Mouse (Mus musculus) gastrocnemius, adult 8-10 months (tissue): Measurements from ENCODE around the gene Slc6a5. TPM values are rescaled to one million over a fixed set of nuclear protein-coding genes. Genes with fewer than 3 reads are reported as not detected.

Experiments used
- DNase-seq, 2 experiments: peaks; one replicate each; pipeline ENCODE4 v3.0.0; 2022; ENCODE audit warnings: low spot score in 2 of 2
- total RNA-seq, 4 experiments: library from RNA; stranded (reverse); gene quantifications; 2 replicates each; pipeline ENCODE4 v1.2.4; 2022

The Slc6a5 gene
- not detected for total RNA-seq

DNA sequence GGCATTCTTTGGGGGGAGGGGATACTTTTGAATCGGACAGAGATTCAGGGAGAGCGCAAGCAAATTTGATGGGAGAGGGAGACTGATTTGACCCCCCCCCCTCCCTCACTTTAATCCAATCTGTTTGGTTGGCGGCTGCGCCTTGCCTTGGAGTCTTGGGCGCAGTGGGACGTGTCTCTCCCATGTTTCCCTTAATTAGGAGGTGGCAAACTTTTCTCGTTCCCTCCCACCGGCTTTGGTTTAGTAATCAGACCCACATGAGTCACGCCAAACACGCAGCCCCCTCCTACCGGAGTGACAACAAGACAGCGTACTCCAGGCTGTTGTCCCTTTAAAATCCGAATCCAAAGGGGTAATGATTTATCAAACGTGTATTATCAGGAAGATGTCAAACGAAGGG, at the start of gene Slc6a5:
Slc6a5 (plus strand) TSS at position 297 of the 400 bp plus-strand sequence.
- DNase-seq = no peak

DNA sequence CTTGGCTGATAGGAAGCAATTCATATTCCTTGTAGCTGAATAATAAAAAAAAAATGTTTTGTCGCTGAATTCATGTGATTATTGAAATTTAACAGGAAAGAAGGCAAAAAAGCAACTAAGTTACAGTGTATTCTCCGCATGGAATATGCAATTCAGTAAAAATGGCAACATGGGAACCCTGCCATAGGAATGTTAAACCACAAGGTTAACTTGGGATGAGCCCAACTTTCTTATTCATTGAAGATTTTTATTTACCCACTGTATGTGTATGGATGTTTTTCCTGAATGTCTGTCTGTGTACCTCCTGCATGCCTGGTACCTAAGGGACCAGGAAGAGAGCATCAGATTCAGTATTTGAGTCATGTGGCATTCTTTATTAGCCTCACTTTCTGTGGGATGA, 48.8 kb upstream of the Slc6a5 start:
- no peak for DNase-seq

DNA sequence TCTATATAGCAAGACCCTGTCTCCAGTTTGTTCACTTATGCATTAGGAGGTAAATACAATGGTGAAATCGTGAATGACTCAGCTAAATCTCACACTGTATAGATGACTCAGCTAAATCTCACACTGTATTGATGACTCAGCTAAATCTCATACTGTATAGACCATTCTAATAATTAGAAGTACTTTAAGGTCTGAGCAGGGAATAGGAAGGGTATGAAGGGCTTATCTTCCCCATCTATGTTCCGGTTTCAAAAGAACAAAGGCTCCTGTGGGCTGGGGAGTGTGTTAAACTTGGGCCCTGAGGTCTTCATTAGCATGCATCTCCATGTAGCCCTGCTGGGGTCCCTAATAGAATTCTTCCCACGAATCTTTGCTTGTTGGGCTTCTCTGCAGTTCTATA, 46.2 kb upstream of the Slc6a5 start:
- no peak for DNase-seq

DNA sequence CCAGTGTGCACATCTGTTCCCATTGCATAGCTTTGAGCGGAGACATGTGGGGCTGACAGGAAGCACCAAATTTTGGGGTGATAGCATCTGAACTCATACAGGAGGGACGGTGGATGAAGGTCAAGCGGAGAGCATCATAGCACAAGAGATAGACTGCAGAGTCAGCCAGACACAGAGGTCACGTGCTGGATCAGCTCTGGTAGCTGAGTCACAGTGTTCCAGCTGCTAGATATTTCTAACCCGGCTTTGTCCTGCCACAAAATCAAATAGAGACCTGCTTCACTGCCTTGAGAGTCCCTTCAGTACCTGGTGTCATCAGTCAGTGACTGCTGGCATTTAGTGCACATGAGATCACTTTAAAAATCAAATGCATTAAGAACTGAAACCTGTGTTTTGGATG, 40.3 kb upstream of the Slc6a5 start:
- DNase-seq = no peak

DNA sequence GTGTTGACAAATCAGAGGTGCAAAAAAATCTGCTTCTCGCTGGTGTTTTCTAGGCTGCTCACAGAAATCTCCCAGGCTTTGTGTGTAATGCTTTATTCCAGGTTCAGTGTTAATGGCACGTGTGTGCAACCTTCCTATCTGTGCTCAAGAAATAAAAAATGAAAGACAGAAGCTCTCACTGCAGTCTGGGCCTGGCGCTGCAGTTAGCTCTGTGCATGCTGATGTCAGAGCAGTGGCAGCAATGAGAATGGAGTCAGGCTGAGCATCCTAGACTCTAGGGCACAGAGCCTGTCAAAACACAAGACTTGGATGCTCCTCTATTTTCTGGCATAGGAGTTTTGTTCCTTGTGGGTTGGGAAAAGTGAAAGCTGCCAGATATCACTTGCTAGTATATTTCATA, 39.7 kb upstream of the Slc6a5 start:
- no peak for DNase-seq

DNA sequence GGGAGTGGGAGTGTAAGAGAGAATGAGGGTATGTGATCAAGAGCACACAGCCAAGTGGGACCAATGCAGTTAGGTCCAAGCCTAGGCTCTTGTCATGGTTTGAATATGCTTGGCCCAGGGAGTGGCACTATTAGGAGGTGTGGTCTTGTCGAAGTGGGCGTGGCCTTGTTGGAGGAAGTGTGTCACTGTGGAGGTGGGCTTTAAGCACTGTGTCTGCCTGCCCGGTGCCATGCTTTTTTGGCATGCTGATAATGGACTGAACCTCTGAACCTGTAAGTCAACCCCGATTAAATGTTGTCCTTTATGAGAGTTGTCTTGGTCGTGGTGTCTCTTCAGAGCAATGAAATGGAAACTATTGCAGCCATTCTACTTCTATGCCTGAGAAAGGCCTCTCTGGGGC, 32.6 kb upstream of the Slc6a5 start:
- no peak for DNase-seq

DNA sequence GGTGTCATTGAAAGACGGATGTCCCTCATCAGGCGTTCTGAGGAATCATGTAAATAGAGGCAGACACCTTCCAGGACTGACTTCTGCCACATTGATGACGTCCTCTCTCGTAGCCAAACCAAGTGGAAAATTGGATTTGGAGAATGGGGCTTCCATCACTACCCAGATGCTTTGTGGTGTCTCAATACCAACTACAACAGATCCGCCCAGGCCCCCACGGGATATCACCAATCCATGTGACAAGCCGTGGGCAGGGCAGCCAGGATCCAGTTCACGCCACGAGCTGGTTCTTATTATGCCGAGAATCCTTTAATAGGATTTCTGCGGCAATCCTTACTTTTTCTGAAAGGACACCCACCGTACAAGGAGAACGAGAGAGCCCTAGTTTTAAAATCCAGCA, 30.9 kb upstream of the Slc6a5 start:
- no peak for DNase-seq

DNA sequence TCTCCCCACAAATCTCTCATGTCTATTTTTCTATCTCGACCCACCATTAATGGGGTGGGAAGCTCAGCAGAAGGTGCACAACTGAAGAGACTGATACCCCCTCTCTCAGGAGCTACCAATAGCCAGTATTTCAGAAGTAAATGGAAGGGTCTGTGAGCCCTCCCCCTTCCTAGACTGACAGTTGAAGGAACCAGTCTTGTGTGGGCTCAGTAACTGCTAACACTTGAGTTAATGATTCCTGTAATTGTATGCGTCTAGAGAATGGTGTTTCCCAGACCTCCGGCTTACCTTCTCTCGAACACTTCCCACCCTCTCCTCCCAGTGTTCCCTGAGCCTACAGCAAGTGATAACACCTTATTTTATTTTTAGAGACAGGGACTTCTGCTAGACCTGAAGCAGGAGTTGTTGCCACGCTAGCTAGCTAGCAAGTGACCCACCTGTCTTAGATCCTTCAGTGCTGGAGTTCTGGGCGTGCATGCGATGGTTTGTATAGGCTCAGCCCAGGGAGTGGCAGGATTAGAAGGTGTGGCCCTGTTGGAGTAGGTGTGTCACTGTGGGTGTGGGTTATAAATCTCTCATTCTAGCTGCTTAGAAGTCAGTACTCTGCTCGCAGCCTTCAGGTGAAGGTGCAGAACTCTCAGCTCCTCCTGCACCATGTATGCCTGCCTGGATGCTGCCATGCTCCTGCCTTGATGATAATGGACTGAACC, 29.8 kb upstream of the Slc6a5 start:
- DNase-seq = no peak

DNA sequence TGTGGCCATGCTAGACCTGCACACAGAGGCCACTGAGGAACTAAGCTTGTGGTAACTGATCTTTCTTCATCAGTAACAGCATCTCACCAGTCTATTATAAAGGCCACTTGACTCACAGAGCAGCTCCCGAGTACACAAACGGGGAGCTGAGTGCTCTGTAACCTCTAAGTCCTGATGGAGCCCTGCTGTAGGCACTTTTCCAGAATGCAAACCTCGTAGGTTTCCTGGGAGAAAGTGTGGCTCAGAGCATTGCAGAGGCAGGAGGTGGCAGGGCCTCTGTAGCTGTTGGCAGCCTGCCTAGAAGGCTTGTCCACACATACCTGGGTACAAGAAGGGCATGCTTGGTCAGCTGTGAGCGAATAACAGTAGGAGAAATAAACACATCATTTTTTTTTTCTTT, 27.7 kb upstream of the Slc6a5 start:
- DNase-seq = no peak

DNA sequence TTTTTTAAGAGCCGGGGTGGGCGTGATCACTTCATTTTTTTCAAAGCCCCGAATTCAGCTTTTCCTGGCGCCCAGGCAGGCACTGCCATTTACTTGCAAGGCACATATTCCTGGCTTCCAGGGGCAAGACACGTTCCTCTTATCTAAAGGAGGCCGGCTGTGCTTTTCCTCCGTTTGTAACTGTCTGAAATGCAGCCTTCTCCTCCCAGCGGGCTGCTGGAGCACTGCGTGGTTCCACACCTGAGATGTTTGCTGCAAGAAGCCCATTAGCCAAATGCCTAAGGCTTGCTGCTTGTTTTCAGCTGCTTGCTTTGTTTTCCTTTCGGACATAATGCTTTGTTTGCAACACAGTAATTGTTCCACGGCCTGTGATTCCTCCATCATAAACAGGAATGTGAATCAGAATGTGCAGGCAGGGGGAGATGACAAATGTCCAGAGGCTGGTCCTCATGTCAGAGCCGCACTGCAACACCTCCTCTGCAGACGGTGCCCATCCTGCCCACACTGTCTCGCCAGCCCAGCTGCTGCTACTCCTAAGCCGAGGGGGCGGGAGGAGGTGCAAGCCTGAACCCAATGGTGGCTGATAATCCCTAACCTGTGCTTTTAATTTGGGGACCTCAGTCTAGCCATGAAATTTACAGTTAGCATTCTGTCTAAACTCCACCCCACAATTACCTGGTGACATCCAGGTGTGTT, 27.1 kb upstream of the Slc6a5 start:
- no peak for DNase-seq

DNA sequence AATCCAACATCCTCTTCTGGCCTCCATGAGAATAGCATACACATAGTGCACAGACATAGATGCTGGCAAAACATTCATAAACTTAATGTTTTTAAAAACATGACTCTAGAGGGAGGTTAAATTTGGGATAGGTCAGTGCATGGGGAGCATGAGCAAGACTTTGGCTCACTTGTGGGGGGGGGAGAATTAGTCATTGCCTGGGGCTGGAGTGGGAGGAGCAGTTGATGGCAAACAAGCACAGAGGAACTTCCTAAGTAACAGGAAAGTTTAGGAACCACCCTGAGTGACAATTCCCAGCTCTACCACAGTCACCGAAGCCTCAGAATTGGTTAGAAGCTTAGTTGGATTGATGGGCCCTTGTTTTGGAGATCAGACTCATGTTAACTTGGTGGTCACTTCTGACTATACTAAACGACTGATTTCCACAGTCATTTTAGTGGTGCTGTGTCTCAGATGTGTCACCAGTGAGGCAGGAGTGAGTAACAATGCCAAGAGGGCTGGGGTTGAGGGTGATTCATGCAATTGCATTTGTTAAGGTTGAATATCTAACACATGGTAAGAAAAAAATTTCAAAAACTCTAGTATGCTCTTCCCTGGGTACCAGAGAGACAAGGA, 22.1 kb upstream of the Slc6a5 start:
- no peak for DNase-seq

DNA sequence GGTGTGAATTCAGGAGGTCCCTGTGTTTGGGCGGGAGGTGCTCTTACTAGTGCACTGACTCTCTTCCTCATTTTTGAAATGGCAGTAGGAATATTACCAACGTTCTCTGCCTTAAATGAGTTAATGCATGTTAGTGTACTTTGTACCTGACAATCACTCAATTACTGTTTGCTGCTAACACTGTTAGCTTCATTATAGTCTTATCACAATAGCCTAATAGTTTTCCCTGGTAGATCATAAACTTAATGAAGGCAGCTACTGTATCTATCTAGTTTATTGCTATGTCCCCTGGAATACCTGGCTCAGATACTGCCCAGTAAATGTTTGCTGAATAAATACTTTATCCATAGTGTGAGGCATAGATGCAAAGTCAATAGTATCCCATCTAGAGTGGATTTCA, 15.2 kb upstream of the Slc6a5 start:
- no peak for DNase-seq

DNA sequence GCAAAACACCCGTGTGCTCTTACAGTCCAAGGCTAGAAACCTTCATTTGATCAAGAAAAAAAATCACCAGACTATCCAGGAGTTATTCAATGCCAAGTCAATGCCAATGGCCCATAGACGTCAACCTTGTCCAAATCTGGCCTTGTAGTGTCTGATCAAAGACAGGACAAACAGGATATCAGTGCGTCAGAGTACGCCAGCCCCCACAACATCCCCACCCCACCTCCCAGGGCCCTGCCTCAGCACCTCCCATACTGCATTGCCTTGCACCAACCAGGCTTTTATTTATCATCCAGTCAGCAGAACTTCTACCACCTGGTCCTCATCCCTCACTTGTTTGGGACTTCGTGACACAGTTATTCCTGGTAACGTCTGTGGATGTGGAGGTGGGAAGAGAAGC, 14.7 kb upstream of the Slc6a5 start:
- no peak for DNase-seq

DNA sequence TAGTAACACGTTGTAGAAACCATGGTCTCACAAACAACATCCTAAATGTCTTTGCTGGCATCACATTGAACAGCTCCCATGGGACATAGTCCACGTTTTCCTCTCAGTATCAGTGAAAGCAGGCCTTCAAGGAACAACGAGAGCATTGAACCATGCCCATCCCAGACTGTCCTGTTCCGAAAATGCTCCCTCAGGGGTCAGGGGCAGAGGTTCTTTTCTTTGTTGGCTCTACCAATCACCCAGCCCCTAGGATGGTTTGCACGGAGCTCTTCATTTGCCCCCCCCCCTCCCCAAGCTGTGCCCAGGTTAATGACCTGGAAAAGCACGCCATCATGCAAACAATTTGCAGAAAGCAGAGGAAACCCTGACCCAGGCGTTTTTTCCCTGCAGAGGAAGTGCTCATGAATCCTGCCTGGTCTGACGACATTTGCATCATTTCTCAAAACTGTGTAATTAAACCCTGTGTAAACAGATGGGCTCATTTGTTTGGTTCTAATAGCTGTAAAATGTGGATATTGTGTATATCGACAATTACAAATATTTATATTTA, 7.9 kb upstream of the Slc6a5 start:
- DNase-seq = no peak

DNA sequence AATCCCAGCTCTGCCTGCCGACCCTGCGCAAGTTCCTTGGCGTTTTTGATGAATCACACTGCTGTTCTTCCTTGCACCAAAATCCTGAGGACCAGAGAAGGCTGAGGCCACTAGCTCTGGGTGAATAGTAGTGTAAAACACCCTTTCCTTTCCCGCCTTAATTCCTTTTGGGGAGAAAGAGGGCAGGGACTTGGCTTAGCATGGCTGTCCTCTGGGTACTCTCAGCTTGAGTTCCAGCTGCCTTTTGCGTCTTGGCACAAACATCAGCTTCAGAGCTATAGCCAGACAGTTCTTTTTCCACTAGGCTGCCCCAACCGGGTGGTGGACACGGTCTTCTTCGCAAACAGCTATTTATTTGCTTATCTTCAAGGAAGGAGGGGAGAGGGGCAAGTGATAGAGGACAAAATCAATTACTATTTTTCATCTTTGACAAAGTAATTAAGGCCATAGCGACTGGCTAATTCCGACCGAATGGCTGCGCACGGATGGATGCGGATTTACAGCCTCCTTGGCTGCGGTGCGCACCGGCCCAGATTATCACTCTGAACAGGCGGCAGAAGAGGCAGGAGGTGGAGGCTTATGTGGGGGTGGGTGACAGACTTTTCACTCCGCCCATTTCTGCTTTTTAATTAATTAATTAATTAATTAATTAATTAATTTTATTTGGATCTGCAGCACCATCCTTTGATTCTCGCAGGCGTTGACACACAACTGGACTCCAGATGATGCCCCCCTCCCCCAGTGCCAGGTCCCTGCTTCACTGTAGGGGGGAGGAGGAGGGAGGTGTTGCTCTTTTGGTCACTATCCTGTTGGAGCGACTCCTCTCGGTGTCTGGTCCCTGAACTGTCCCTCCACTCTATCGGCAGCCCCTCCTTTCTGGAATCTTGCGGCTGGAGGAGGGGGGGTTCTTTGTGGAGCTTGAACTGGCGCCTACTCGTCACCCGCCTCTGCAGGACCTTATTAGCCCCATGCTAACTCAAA, 2.5 kb upstream of the Slc6a5 start:
- no peak for DNase-seq

DNA sequence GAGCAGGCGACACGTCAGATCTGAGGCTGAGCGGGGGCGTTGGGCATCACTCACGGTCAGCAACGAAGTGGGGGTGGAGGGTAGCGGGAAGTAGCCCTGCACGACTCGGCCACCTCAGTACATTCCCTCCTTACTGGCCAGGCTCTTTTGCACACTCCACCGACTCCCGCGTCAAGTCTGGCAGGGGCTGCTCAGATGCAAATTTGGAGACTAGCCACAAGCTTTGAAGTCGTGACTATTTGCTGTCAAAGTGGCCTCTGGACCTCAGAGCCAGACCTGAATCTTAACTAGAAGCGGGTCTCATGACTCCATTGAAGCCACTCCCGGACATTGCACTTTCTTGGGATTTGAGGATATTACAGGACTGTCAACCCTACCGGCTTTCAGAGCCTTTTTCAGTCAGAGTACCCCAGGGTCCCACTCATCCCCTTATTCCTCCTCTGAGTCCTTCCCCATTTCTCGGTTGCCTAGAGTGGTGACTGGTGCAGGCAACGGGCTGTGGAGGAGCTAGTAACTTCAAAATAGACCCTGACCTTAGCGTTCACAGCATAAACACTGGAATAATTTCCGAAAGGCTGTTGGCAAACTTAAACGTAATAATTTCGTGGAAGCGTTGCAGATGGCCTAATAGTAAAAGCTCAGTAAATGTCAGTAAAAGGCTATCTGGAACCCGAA, 1.6 kb upstream of the Slc6a5 start:
- DNase-seq = no peak

DNA sequence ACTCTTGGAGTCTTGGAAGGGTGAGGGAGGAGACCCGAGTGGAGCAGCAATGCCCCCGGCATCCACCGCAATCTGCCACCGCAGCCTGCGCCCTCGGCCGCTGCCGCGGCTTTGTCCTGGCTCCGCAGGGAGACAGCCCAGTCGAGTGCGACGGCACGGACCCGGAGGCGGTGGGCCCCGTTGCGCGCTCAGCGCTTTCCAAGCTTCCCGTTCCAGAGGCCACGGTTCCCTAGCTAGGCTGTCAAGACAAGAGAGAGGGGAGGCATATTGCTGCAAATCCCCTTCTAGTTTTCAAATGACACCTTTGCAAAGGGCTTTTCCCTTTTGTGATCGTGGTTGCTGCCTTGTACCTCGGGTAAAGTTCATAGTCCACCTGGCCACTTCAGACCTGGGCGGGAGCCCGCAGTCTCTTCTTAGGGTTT, 945 bp upstream of the Slc6a5 start:
- no peak for DNase-seq

DNA sequence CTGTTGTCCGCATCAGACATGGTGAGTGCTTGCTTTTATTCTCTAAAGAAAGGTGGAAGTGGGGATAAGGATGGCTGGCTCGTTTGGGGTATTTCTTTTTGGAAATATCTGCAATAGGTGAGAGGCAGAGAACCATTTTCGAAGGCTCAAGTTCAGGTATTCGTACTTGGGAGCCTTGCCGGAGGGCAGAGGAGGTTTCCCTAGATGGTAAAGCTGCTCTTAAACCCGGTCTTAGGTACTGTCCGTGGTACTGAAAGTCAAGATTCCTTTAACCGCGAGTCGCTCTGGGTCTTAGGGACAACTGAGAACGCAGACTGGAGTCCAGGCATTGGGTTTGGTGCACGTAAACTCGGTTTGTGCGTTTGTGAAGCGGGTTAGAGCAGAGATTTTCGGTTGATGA, 415 bp downstream of the Slc6a5 start:
- no peak for DNase-seq

DNA sequence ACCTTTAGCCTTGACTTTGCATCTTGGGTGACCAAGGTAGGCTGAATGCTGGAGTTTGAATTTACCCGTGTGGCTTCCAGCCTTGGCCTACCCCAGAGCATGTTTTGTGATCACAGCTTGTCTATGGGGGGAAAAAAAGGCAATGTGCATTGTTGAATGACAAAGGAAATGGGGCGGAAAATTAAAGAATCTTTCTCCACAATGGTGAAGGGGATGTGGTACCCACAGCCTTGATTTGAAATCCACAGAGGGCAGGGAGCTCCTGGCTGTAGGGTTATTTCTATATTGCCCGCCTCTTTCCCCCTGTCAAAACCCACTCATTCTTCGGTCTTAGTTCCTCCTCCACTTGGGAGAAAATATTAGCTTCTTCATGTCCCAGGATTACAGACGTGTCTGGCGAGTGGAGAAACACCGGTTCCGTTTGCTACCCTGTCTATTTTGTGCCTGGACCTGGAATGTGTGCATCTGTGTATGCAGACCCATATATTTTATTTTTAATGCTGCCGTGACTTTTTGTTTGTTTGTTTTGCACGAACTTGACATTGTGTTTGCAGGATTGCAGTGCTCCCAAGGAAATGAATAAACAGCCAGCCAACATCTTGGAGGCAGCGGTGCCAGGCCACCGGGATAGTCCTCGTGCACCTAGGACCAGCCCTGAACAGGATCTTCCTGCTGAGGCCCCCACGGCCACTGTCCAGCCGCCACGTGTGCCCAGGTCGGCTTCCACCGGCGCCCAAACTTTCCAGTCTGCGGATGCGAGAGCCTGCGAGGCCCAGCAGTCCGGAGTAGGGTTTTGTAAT, 1.4 kb downstream of the Slc6a5 start:
- DNase-seq = no peak

DNA sequence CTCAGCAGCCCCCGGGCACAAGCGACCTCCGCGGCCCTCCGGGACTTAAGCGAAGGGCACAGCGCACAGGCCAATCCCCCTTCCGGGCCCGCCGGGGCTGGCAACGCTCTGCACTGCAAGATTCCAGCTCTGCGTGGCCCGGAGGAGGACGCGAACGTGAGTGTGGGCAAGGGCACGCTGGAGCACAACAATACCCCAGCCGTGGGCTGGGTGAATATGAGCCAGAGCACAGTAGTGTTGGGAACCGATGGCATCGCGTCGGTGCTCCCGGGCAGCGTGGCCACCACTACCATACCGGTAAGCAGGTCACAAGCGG, 2.0 kb downstream of the Slc6a5 start:
- DNase-seq = no peak
